Mouse (Mus musculus) gastrocnemius, adult 2 months (tissue): Measurements from ENCODE around the gene Unc5c. TPM values are rescaled to one million over a fixed set of nuclear protein-coding genes. Genes with fewer than 3 reads are reported as not detected.
A peak's percentile ranks its signal among the peaks of the same experiment; 100 is the strongest.

Experiments
- DNase-seq: peaks from one replicate; pipeline ENCODE4 v3.0.0; 2022
- H3K27ac ChIP-seq: fragments of 200-600 bp; 2 replicates; pipeline ENCODE4 v1.8.1; 2022; ENCODE audit warnings: mild to moderate bottlenecking
- H3K4me3 ChIP-seq: fragments of 200-600 bp; 2 replicates; pipeline ENCODE4 v1.8.1; 2022; ENCODE audit warnings: mild to moderate bottlenecking, moderate library complexity
- CTCF ChIP-seq: fragments of 200-600 bp; IDR thresholded peaks from 2 replicates; pipeline ENCODE4 v1.8.1; 2022; ENCODE audit warnings: antibody characterized with exemption, mild to moderate bottlenecking, moderate library complexity
- intact Hi-C: fragments of 180-260 bp; cut with DNase I; formaldehyde crosslinking; loops from one replicate; pipeline ENCODE4 v1.15.1; 2025
- total RNA-seq, 2 experiments: library from RNA; stranded (reverse); gene quantifications; 2 replicates each; pipeline ENCODE4 v1.2.3; 2021

The Unc5c gene
- total RNA-seq, 2 experiments from 2014 or later: not detected

GRCm38 (mm10) chr3:141791026-141791780 lies 326.2 kb downstream of the Unc5c start:
- Histone ChIP-seq H3K4me3 (no peak overlapping the region), H3K27ac (no peak overlapping the region)
- DNase-seq: no peak
- intact Hi-C loops: no loop called here
- TF ChIP-seq CTCF: no peak

DNA sequence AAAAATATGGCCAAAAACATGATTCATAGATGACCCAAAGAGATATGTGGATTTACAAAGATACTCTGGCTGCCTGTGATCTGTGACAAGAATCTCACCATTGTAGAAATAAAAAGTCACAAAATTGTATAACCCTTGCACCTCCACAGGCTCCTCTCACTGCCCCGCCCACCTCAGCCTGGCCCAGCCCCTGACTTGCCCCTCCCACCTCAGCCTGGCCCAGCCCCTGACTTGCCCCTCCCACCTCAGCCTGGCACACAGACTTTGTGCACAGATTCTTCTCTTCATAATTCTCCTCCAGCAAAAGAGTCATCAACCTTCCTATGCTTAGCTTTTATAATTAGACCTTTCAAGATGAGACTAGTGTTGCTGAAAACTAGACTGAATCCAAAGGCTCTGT lies 327.1 kb downstream of the Unc5c start:
- H3K4me3 ChIP-seq: no peak overlapping the region
- intact Hi-C loops: no loop called here
- DNase-seq: peak; percentile 22
- TF ChIP-seq CTCF: no peak
- no peak overlapping the region for H3K27ac ChIP-seq

GRCm38 (mm10) chr3:141793755-141794154 lies 328.7 kb downstream of the Unc5c start:
- H3K27ac ChIP-seq: no peak overlapping the region
- intact Hi-C loops: no loop called here
- no peak for DNase-seq
- no peak overlapping the region for H3K4me3 ChIP-seq
- TF ChIP-seq CTCF: no peak

DNA sequence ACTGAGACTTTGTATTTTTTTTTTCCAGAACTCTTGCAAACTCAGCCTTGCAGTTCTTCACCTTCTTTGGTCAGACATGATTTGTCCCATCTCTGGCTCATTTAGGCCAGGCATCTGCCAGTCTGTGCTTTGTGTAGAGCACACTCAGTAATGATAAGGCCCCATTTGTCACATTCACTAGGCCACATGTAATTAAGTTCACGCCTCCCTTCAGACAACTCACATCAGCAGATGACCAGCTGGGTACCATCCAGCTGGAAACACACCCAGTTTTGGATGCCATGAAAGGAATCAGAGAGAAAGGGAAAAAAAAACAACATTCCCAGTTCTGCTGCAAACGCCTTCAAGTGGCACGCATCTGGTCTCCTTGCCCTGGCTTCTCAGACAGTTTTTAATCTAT lies 329.4 kb downstream of the Unc5c start:
- no peak for TF ChIP-seq CTCF
- no peak overlapping the region for H3K27ac ChIP-seq
- H3K4me3 ChIP-seq: no peak overlapping the region
- intact Hi-C loops: no loop called here
- DNase-seq: no peak

GRCm38 (mm10) chr3:141797372-141797771 lies 332.4 kb downstream of the Unc5c start:
- TF ChIP-seq CTCF: no peak
- intact Hi-C loops: no loop called here
- no peak for DNase-seq
- H3K4me3 ChIP-seq: no peak overlapping the region
- H3K27ac ChIP-seq: no peak overlapping the region

DNA sequence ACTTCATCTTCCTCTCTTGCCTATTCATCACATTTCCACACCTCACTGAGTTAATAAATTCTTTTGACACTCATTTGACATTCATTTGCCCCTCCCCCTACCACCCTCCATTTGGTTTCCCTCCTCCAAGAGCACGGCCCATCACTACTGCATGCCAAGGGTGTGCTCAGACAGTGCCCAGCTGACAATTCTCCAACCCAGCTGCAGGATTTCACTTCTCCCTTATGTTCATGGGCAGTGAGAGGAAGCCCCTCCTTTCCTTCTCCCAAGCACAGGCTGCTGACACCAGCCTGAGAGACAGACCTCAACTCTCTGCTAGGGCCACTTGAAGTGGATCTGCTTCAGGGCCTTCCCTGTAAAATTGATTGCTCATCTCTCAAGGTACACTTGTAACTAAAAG lies 332.8 kb downstream of the Unc5c start:
- intact Hi-C loops: no loop called here
- TF ChIP-seq CTCF: no peak
- Histone ChIP-seq H3K27ac (no peak overlapping the region), H3K4me3 (no peak overlapping the region)
- no peak for DNase-seq

DNA sequence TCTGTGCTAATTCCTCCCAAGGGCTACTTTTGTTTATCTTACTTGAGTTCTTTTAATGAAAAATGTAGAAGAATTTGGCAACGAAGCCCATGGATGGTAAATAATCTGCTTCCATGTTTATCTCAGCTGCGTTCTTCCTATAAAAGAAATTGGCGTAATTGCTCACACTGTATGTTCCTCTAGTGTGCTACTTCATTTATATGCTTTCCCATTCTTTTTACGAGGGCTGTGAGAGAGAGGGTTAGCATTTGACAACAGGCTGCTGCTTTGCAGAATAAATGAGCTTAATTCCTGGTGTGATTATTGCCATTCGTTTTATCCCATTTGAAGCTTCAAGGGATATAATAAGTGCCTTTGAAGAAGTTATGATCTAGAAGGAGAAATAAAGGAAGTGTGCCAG lies 339.1 kb downstream of the Unc5c start:
- intact Hi-C loops: no loop called here
- no peak for DNase-seq
- H3K4me3 ChIP-seq: no peak overlapping the region
- no peak for TF ChIP-seq CTCF
- no peak overlapping the region for H3K27ac ChIP-seq

DNA sequence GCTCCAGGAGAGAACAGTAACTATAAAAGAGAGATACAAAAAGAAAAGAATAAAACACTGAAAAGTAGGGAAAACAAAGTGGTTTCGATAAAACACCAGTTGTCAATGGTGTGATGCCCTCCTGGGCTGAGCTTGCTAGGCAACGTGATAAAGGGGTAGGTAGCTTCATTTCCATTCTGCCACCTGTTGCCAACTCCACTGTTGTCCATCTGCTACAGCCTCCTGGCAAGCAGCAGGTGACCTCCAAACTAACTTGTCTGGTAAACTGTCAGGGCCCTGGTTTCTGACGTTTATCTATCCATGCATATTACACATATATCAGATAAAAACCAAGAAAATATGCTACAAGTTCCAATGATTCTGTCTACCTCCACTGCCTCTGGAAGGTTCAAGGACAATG lies 344.6 kb downstream of the Unc5c start:
- intact Hi-C loops: no loop called here

DNA sequence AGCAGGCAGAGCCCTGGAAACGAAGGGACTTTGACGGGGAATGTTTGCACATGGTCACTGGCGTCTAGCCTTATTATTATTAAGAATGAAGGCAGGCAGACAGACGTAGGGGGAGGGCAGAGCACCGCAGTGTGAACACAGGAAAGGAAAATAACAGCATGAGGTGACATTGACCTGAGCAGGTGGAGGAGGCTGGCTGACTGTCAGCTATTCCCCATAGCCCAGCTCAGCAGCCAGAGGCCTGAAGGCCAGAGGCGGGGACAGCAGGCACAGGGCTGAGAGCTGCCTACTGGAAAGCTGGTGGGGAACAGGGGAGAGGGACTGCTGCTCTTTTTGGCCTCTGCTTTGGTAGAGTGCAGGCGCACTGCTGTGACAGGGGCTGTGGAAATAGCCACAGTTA lies 345.9 kb downstream of the Unc5c start:
- no peak for TF ChIP-seq CTCF
- no peak overlapping the region for H3K27ac ChIP-seq
- intact Hi-C loops: no loop called here
- DNase-seq: no peak
- H3K4me3 ChIP-seq: no peak overlapping the region

More for the DNA sequence above, 344.6 kb downstream of the Unc5c start:
- no peak for TF ChIP-seq CTCF
- Histone ChIP-seq H3K27ac (no peak overlapping the region), H3K4me3 (no peak overlapping the region)
- DNase-seq: no peak

DNA sequence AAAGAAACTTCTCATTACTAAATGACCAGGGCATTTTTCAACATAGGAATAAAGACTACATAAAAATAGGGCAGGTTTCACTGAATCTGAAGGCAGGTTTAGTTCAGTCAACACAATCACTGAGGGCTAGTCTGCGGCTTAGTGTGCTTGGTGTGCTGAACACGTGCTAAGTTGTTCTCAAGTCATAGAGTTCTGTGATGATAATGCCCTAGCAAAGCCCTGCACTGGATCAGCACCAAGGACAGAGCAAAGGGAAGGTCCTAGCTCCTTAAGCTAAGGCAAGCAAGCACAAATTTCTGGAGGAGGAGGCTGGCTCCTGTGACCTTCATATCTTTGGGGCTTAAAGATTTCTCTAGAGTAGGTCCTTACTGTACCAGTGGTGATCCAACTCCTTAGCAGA lies 346.3 kb downstream of the Unc5c start:
- H3K27ac ChIP-seq: no peak overlapping the region
- DNase-seq: no peak
- no peak overlapping the region for H3K4me3 ChIP-seq
- intact Hi-C loops: no loop called here
- no peak for TF ChIP-seq CTCF

DNA sequence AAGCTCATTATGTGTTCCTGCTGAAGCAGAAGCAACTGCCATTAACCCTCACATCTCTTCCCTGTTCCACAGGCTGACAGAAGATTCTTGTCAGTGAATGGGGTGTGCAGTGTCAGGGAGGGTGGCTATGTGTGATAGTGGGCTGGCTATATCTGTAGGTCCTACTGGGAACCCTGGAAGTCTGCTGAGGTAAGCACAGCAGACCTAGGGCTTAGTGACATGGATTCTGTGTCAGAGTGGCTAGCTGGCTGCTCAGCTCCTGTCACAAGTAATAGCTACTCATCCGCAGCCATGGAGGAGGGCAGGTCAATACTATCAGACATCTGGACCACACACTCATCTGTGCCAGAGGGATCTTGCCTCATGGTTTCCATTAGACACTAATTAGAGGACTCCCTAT lies 349.8 kb downstream of the Unc5c start:
- no peak for DNase-seq
- no peak for TF ChIP-seq CTCF
- intact Hi-C loops: no loop called here
- H3K27ac ChIP-seq: no peak overlapping the region
- H3K4me3 ChIP-seq: no peak overlapping the region

DNA sequence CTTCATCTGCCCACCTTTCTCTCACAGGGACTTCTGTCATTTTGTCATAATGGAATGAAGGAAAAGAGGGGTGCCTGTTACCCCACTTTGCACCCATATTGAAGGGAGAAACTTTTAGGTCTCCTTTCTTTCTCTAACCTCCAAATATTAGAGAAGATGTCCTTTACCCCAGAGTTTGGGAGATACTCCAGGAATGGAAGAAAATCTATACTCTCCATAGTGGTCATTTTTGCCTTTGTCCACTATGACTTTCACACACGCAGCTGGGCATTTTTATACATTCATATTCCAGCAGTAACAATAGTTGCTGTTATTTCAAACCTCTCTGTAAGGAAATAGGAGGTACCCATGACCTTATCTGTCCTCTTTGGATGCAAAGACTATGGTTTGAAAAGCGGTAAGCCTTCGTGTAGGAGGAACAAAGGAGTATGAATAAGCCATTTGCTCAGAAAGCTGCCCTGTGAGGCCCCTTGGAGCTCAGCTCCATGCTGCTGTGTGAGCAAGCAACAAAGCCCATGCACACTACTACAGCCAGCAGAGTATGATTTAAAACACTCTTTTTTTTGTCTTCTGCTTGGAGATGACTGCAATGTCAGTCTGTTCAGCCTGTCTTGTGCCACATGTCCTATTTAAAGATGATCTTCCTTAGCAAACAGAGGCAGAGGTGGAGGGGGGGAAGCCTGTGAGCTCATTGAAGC lies 353.7 kb downstream of the Unc5c start:
- no peak for DNase-seq
- Histone ChIP-seq H3K4me3 (no peak overlapping the region), H3K27ac (no peak overlapping the region)
- TF ChIP-seq CTCF: no peak
- intact Hi-C loops: no loop called here

- peak; percentile 15 for DNase-seq
- H3K4me3 ChIP-seq: no peak overlapping the region
- intact Hi-C loops: no loop called here
- no peak for TF ChIP-seq CTCF
- H3K27ac ChIP-seq: no peak overlapping the region
Measured at GRCm38 (mm10) chr3:141819331-141819941, 354.4 kb downstream of the Unc5c start.
